Mouse (Mus musculus): ENCODE measurements around the gene 4933405O20Rik.

The 4933405O20Rik gene

DNA sequence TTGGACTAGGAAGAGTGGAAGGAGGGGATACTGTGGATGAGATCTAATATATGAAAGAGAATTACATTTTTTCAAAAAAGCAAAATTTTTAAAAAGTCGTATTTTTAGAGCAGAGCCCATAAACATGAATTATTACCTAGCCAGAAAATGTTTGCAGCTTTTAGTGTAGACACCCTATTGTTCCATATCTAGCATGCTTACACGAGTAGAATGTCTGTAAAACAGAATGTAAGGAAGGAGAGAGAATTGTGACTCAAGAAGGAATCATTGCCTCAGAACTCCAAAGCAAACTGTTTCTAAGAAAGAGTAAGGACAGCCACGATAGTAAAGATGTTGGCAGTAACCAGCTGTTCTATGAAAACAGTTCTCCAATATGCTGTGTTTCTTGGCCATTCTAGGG lies at the start of gene 4933405O20Rik:
Gene 4933405O20Rik (plus strand): TSS at position 301 of the 400 bp plus-strand sequence.
- ATAC-seq (ENCODE audit: insufficient number of reproducible peaks, low FRiP score, low TSS enrichment): no peak

DNA sequence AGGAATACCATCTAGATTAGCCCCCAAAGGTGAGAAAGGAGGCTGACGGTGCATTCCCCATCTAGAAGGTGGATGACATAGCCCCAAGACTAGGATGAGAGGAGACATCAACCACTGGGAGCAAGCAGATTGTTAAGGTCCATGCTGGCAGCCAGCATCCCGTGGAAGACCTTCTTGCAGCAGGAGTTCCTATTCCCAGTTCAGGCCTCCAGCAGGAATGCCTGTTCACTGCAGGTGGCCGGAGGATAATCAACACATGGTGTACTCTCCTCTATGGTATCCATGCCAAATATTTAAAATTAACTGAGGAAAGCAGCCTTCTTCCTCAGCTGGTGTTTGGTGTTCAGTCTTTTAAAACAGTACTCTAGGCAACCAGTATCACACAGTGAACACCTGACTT lies 49.4 kb upstream of the 4933405O20Rik start:
- ATAC-seq (ENCODE audit: insufficient number of reproducible peaks, low FRiP score, low TSS enrichment): peak; percentile 68

DNA sequence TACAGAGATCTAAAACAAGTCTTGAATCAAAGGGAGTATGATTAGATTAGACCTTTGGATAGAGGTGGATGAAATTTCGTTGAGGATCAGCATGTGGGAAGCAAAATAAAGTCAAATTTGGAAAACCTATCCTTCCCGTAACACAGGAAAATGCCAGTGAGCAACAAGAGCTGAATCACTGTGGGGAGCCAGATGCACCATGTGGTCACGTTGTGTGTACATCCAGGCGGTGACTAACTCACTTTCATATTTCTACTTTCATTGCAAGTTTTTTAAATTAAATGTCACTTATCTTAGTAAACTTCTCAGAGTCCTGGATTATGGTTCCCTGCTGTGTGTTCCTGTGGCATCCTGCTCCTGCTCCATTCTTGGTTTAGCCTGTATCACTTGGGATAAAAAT lies 47.6 kb upstream of the 4933405O20Rik start:
- ATAC-seq (ENCODE audit: insufficient number of reproducible peaks, low FRiP score, low TSS enrichment): no peak

DNA sequence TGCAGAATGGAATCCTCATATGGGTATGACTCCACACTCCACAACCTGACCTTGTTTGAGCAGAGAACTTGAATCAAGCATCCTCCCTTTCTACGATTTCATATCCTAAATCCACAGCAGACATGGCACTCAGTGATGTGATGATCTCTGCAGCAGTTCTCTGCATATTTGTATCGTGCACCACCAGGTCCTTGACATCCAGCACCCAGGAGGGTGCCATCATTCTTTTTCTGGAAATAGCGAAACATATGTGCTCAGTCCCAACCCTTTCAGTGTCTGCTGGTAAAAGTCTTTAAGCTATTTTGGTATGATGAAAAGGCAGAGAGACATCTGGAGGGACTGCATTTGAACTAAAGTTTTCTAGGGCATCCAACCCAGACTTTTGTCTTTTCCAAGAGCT lies 36.3 kb upstream of the 4933405O20Rik start:
- no peak for ATAC-seq (ENCODE audit: insufficient number of reproducible peaks, low FRiP score, low TSS enrichment)

DNA sequence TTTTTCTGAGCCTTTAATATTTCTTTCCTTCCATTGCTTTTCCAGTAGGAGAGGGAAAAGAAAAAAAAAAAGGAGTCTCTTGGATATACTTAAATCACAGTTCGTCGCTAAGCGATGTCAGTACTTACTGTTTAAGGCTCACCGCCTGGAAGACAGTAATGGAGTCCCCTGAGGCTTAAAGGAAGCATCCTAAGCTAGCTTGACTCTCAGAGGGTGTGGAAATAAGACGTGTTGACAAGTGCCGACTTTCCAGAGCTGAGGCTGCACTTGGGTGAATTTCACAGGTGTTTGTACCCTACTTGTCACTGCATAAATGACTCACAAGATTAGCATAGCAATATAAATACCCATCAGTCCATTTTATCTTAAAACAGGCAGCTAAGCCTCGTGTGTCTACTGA lies 25.1 kb upstream of the 4933405O20Rik start:
- no peak for ATAC-seq (ENCODE audit: insufficient number of reproducible peaks, low FRiP score, low TSS enrichment)

DNA sequence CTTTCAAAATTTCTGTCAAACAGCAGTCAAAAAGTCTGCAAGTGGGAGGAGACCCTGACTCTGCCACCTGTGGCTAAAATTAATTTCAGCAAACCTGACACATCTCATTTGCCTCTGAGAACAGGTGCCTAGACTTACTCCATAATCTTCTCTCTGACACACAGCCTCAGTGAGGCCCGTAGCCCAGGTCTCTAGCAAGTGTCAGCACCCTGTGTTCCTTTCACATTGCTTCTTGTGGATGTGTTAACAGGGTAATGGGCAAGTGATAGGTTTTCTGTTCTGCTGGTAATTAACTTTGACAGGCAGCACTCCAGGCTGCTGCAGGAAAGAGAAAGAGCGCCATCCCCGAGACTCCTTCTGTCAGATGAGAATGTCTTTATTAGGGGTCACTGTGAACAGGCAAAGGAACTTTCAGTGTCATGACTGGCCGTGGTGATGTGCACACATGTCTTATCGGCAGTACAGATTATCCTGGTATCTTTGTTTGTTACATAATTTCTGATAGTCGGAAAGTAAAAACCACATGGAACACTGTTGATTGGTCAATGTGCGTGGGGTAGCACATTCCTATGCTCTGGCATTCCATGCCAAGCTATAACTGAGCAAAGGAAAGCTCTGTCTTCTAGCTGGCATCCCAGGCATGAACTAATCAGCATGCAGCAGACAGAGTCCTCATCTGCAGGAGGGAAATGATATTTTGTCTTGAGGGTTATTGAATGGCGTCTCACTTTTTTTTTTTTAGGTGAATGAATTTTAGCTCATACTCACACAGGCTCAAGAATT lies 10.2 kb upstream of the 4933405O20Rik start:
- no peak for ATAC-seq (ENCODE audit: insufficient number of reproducible peaks, low FRiP score, low TSS enrichment)

DNA sequence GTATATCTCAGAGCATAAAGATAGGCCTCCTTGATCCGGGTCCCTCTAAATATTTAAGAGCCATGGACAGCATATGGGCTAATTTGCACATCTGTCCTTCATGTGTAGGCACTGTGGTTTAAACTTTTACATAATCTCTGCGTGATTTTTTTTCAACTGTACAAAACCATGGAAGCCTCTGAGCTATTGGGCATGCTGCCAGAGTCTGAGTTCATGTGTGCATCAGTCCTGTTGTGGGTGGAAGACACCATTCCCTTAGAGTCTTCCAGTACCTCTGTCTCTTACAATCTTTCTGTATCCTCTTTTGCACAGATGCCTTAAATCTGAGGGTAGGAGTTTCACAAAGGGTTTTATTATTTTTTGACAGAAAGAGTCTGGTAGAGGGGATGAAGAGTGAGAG lies 15.1 kb downstream of the 4933405O20Rik start:
- no peak for ATAC-seq (ENCODE audit: insufficient number of reproducible peaks, low FRiP score, low TSS enrichment)

DNA sequence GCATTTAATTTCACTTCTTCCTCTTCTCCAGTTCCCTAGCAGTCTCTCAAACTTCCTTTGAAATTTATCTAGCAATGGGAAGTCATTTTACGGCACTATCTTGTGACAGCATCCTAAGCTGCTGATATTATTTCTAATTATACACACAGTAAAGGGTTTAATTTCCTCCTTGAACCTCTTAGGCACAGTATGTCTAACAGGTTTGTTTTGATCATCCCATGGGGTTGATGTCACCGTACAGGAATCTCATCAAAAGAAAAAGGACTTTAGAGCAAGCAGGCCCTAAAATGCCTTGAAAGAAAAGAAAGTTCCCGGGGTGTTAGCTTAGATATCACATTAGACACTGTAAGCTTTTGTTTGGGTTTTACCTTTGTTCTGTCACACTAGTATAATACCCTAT lies 30.2 kb downstream of the 4933405O20Rik start:
- ATAC-seq (ENCODE audit: insufficient number of reproducible peaks, low FRiP score, low TSS enrichment): no peak

DNA sequence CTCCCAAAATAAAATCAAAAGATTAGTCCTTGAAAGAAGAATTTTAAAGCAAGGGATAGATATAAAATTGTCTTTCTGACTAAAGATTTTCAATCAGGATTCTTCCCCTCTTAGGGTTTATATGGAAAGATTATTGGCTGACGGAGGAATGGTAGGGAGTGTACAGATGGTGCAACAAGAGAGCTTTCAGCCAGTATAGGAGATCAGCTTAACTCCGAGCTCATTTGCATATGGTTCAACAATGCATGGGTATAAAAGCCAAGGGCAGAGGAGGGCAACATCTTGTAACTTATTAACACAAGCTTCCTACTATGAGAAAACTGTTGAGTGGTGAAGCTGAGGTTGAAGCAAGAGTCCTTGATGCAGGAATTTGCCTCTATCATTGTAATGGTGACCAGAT lies 34.2 kb downstream of the 4933405O20Rik start:
- no peak for ATAC-seq (ENCODE audit: insufficient number of reproducible peaks, low FRiP score, low TSS enrichment)

Measured in cerebellum, adult (tissue).